Mouse (Mus musculus) embryonic fibroblast, embryonic 13.5 days (primary cell): ENCODE data around the gene Vmn1r4. TPM values are rescaled to one million over a fixed set of nuclear protein-coding genes. Genes with fewer than 3 reads are reported as not detected.

Source experiments
- H3K27ac ChIP-seq: 2 replicates; pipeline ENCODE4 v1.5.1; 2012; ENCODE audit warnings: low read length, control low read depth, inconsistent platforms; ENCODE audit not compliant: insufficient read depth
- H3K4me1 ChIP-seq: 2 replicates; pipeline ENCODE4 v1.6.1; 2011; ENCODE audit warnings: low read length; ENCODE audit not compliant: control insufficient read depth, insufficient read depth
- H3K4me3 ChIP-seq: 2 replicates; pipeline ENCODE4 v1.5.1; 2011; ENCODE audit warnings: mild to moderate bottlenecking, control low read depth, low read length; ENCODE audit not compliant: insufficient read depth
- CTCF ChIP-seq: IDR thresholded peaks from 2 replicates; pipeline ENCODE4 v1.5.1; 2011; ENCODE audit warnings: mild to moderate bottlenecking, control low read depth, low read length, moderate library complexity, borderline replicate concordance; ENCODE audit not compliant: insufficient read depth
- POLR2A ChIP-seq: IDR thresholded peaks from 2 replicates; pipeline ENCODE4 v1.6.1; 2011; ENCODE audit warnings: low read depth, mild to moderate bottlenecking, control low read depth, low read length, moderate library complexity
- polyA plus RNA-seq: library from polyadenylated mRNA; stranded (reverse); fragments of >200 nt; gene quantifications from 2 replicates; pipeline ENCODE4 v1.2.4, GENCODE M21; 2011; ENCODE audit warnings: low read depth; ENCODE audit not compliant: missing spikeins, insufficient read length

Gene Vmn1r4
- polyA plus RNA-seq, result not detected in 2 replicates

- H3K4me1 ChIP-seq, result no peaks in the 10 kb centered on the region
- TF ChIP-seq POLR2A, result peak; percentile 80
- no peak for TF ChIP-seq CTCF
Measured at GRCm38 (mm10) chr6:56923726-56924707, at the start of gene Vmn1r4, which contains the start of gene Nt5c3. Vmn1r4 (plus strand) TSS chr6:56924015. Nt5c3 (minus strand) TSS chr6:56923932.

GRCm38 (mm10) chr6:56876870-56877269, 46.9 kb upstream of the Vmn1r4 start:
- no peaks in the 10 kb centered on the region for H3K4me1 ChIP-seq
- no peak overlapping the region for H3K4me3 ChIP-seq
- H3K27ac ChIP-seq, result no peak overlapping the region
- TF ChIP-seq CTCF (no peak), POLR2A (no peak)

More at GRCm38 (mm10) chr6:56923726-56924707, at the start of gene Vmn1r4, which contains the start of gene Nt5c3:
- Histone ChIP-seq H3K4me3 (peak within 1 kb of the TSS; percentile 82), H3K27ac (peak within 1 kb of the TSS; percentile 87)

- TF ChIP-seq POLR2A (no peak), CTCF (no peak)
- H3K4me3 ChIP-seq, result no peak overlapping the region
- no peaks in the 10 kb centered on the region for H3K4me1 ChIP-seq
- no peak overlapping the region for H3K27ac ChIP-seq
Measured at GRCm38 (mm10) chr6:56877985-56878384, 45.8 kb upstream of the Vmn1r4 start.

- Histone ChIP-seq H3K4me3 (no peak overlapping the region), H3K27ac (no peak overlapping the region), H3K4me1 (no peaks in the 10 kb centered on the region)
- no peak for TF ChIP-seq CTCF
- no peak for TF ChIP-seq POLR2A
Measured at GRCm38 (mm10) chr6:56879352-56879955, 44.4 kb upstream of the Vmn1r4 start.

GRCm38 (mm10) chr6:56888561-56888960, 35.3 kb upstream of the Vmn1r4 start:
- TF ChIP-seq POLR2A, result no peak
- no peak for TF ChIP-seq CTCF
- H3K4me1 ChIP-seq, result no peaks in the 10 kb centered on the region
- H3K4me3 ChIP-seq, result no peak overlapping the region
- H3K27ac ChIP-seq, result no peak overlapping the region

GRCm38 (mm10) chr6:56890762-56891161, 33.1 kb upstream of the Vmn1r4 start:
- Histone ChIP-seq H3K4me3 (no peak overlapping the region), H3K4me1 (no peaks in the 10 kb centered on the region), H3K27ac (no peak overlapping the region)
- TF ChIP-seq CTCF (no peak), POLR2A (no peak)

- TF ChIP-seq POLR2A, result no peak
- no peak for TF ChIP-seq CTCF
- no peak overlapping the region for H3K27ac ChIP-seq
- no peaks in the 10 kb centered on the region; the same call in 1 of the 2 replicates for H3K4me1 ChIP-seq
- H3K4me3 ChIP-seq, result no peak overlapping the region
Measured at GRCm38 (mm10) chr6:56899601-56900000, 24.2 kb upstream of the Vmn1r4 start.

GRCm38 (mm10) chr6:56901336-56901735, 22.5 kb upstream of the Vmn1r4 start:
- H3K27ac ChIP-seq, result no peak overlapping the region
- H3K4me3 ChIP-seq, result no peak overlapping the region
- no peak for TF ChIP-seq CTCF
- TF ChIP-seq POLR2A, result no peak
- no peaks in the 10 kb centered on the region; the same call in 1 of the 2 replicates for H3K4me1 ChIP-seq

- no peak for TF ChIP-seq CTCF
- no peak for TF ChIP-seq POLR2A
- H3K4me1 ChIP-seq, result no peaks in the 10 kb centered on the region; the same call in 1 of the 2 replicates
- H3K4me3 ChIP-seq, result no peak overlapping the region
- H3K27ac ChIP-seq, result no peak overlapping the region
Measured at GRCm38 (mm10) chr6:56901824-56902386, 21.9 kb upstream of the Vmn1r4 start.
